Mouse (Mus musculus): ENCODE data around the gene Gm8773. TPM values are rescaled to one million over a fixed set of nuclear protein-coding genes. Genes with fewer than 3 reads are reported as not detected.

Gene Gm8773
- polyA plus RNA-seq, 1 experiment: 0.08 TPM

GRCm38 (mm10) chr5:5562435-5562834, 11.2 kb upstream of the Gm8773 start:
- 69% methylated on average over 3 of the region's 3 CpGs for WGBS
- no peak overlapping the region for H3K4me3 ChIP-seq (replicated peaks; ENCODE audit: extremely low read depth, low read depth, low read length)
- TF ChIP-seq POLR2A (IDR thresholded peaks at IDR 0.05; ENCODE audit: borderline replicate concordance, extremely low read depth, low read depth, low read length): no peak
- TF ChIP-seq CTCF (IDR thresholded peaks at IDR 0.05; ENCODE audit: insufficient read depth, low read length): no peak
- no peak for DNase-seq
- H3K4me1 ChIP-seq (ENCODE audit: control insufficient read depth, insufficient read depth, low read length): no peaks in the 10 kb centered on the region

- TF ChIP-seq CTCF (IDR thresholded peaks at IDR 0.05; ENCODE audit: insufficient read depth, low read length) (no peak), POLR2A (IDR thresholded peaks at IDR 0.05; ENCODE audit: borderline replicate concordance, extremely low read depth, low read depth, low read length) (no peak)
- Histone ChIP-seq H3K4me1 (ENCODE audit: control insufficient read depth, insufficient read depth, low read length) (no peaks in the 10 kb centered on the region), H3K4me3 (replicated peaks; ENCODE audit: extremely low read depth, low read depth, low read length) (no peak overlapping the region)
- WGBS: 87% methylated on average over 3 of the region's 3 CpGs
- DNase-seq: no peak
These were observed 14.1 kb downstream of the Gm8773 start for GRCm38 (mm10) chr5:5587686-5588085.

GRCm38 (mm10) chr5:5610540-5610939, 36.9 kb downstream of the Gm8773 start:
- no peak overlapping the region for H3K4me3 ChIP-seq (replicated peaks; ENCODE audit: extremely low read depth, low read depth, low read length)
- no peaks in the 10 kb centered on the region for H3K4me1 ChIP-seq (ENCODE audit: control insufficient read depth, insufficient read depth, low read length)
- TF ChIP-seq CTCF (IDR thresholded peaks at IDR 0.05; ENCODE audit: insufficient read depth, low read length): no peak
- no peak for DNase-seq
- 53% methylated on average over 3 of the region's 3 CpGs for WGBS

GRCm38 (mm10) chr5:5618329-5618728, 44.7 kb downstream of the Gm8773 start:
- TF ChIP-seq POLR2A (IDR thresholded peaks at IDR 0.05; ENCODE audit: borderline replicate concordance, extremely low read depth, low read depth, low read length): no peak
- TF ChIP-seq CTCF (IDR thresholded peaks at IDR 0.05; ENCODE audit: insufficient read depth, low read length): no peak
- Histone ChIP-seq H3K4me3 (replicated peaks; ENCODE audit: extremely low read depth, low read depth, low read length) (no peak overlapping the region), H3K4me1 (ENCODE audit: control insufficient read depth, insufficient read depth, low read length) (no peaks in the 10 kb centered on the region)
- DNase-seq: no peak
- 49% methylated on average over 4 of the region's 4 CpGs for WGBS

- H3K4me3 ChIP-seq (replicated peaks; ENCODE audit: extremely low read depth, low read depth, low read length): no peak overlapping the region
- no peaks in the 10 kb centered on the region for H3K4me1 ChIP-seq (ENCODE audit: control insufficient read depth, insufficient read depth, low read length)
- DNase-seq: no peak
- WGBS: 66% methylated on average over 3 of the region's 3 CpGs
- no peak for TF ChIP-seq CTCF (IDR thresholded peaks at IDR 0.05; ENCODE audit: insufficient read depth, low read length)
- TF ChIP-seq POLR2A (IDR thresholded peaks at IDR 0.05; ENCODE audit: borderline replicate concordance, extremely low read depth, low read depth, low read length): no peak
These were observed 51.9 kb downstream of the Gm8773 start for GRCm38 (mm10) chr5:5625491-5625890.

Other genes with a start within 250 kb of the Gm8773 start
- gene Cdk14, start 153.5 kb upstream of the Gm8773 start, polyA plus RNA-seq (2012; rRNA removed): 12.5 and 19.0 TPM in 2 replicates
- not detected in 2 replicates for gene 1700015F17Rik, start 94.7 kb upstream of the Gm8773 start, polyA plus RNA-seq (2012; rRNA removed)
- 14.3 and 16.5 TPM in 2 replicates for gene Cldn12, start 58.8 kb upstream of the Gm8773 start, polyA plus RNA-seq (2012; rRNA removed)
- 1.5 and 3.5 TPM in 2 replicates for gene Gtpbp10, start 14.3 kb upstream of the Gm8773 start, polyA plus RNA-seq (2012; rRNA removed)
- 10.3 and 11.7 TPM in 2 replicates for gene Cfap69, start 90.4 kb downstream of the Gm8773 start, polyA plus RNA-seq (2012; rRNA removed)
- gene Steap2, start 120.8 kb downstream of the Gm8773 start, polyA plus RNA-seq (2012; rRNA removed): 5.1 and 5.7 TPM in 2 replicates
- 0.42 and 0.98 TPM in 2 replicates for gene Steap1, start 175.5 kb downstream of the Gm8773 start, polyA plus RNA-seq (2012; rRNA removed)

Data from lung, adult 2 months (tissue).